In genomic region chr19:3805526-3805925, GRCm38 (mm10) we compare ENCODE assay signal across 14 mouse cellular contexts.
"Had no signal": no experiment of that assay in that cellular context is flagged by ENCODE, and none has a peak within 500 bp of the region (broad histone marks: within the 10 kb centered on the region; RNA-seq: fewer than 3 reads in every experiment).

No protein-coding gene starts in this region.

- H3K9ac ChIP-seq: limb, embryonic 15.5 days; liver, embryonic 12.5 days; lung, embryonic 14.5 days; midbrain, embryonic 12.5 days; neural tube, embryonic 15.5 days had no signal

- H3K27me3 ChIP-seq: limb, embryonic 15.5 days; liver, embryonic 12.5 days; megakaryocyte, embryonic 14.5 days; midbrain, embryonic 12.5 days; neural tube, embryonic 15.5 days had no signal

- H3K4me3 ChIP-seq: limb, embryonic 15.5 days; liver, embryonic 12.5 days; megakaryocyte, embryonic 14.5 days; midbrain, embryonic 12.5 days; neural tube, embryonic 15.5 days had no signal

- H3K4me2 ChIP-seq: limb, embryonic 15.5 days; liver, embryonic 12.5 days; lung, embryonic 14.5 days; midbrain, embryonic 12.5 days; neural tube, embryonic 15.5 days had no signal

- H3K9me3 ChIP-seq: limb, embryonic 15.5 days; liver, embryonic 12.5 days; megakaryocyte, embryonic 14.5 days; midbrain, embryonic 12.5 days; neural tube, embryonic 15.5 days had no signal

- H3K4me1 ChIP-seq: limb, embryonic 15.5 days; liver, embryonic 12.5 days; megakaryocyte, embryonic 14.5 days; midbrain, embryonic 12.5 days; neural tube, embryonic 15.5 days had no signal

- DNase-seq: kidney, adult 8-10 months; kidney, postnatal 25 days; layer of hippocampus, adult 9-11 months; layer of hippocampus, postnatal 36 days; lung, embryonic 14.5 days; lung, postnatal 10 days; right cerebral cortex, adult 18-20 months had no signal

- ATAC-seq: intestine, embryonic 16.5 days; liver, embryonic 12.5 days had no signal

- H3K27ac ChIP-seq: limb, embryonic 15.5 days; liver, embryonic 12.5 days; macrophage; midbrain, embryonic 12.5 days; neural tube, embryonic 15.5 days had no signal
